Comparison of ENCODE assay signal across 18 mouse cellular contexts in genomic region chr6:34796881-34797280, GRCm38 (mm10). TPM values are rescaled to one million over a fixed set of nuclear protein-coding genes. Genes with fewer than 3 reads are reported as not detected.
DNase-seq lines count a peak whose midpoint lies in the region; ATAC-seq and TF ChIP-seq lines count a peak whose summit lies in the region.
"Had no signal": no experiment of that assay in that cellular context is flagged by ENCODE, and none has a peak within 500 bp of the region (broad histone marks: within the 10 kb centered on the region; RNA-seq: fewer than 3 reads in every experiment).

No protein-coding gene starts in this region.

- H3K9ac ChIP-seq in lung, embryonic 15.5 days = no peak overlapping the region
- H3K9ac ChIP-seq: heart, embryonic 12.5 days; intestine, embryonic 15.5 days; midbrain, embryonic 13.5 days had no signal

- peak; percentile 58 for DNase-seq in adrenal gland, adult 2 months
- no peak for DNase-seq in adrenal gland, adult 8-10 months
- no peak for DNase-seq in lung, adult 2 months
- no peak for DNase-seq in layer of hippocampus, postnatal 10 days (ENCODE audit: low spot score in 2 of 2)
- DNase-seq in embryo, embryonic 10.5 days (ENCODE audit: low spot score) = no peak
- no peak for DNase-seq in forebrain, embryonic 10.5 days (ENCODE audit: extremely low spot score, low spot score)
- DNase-seq: gastrocnemius, postnatal 14 days; kidney, postnatal 14 days; layer of hippocampus, postnatal 36 days; thymus, adult 2 months had no signal

- H3K9me3 ChIP-seq in lung, embryonic 15.5 days = no peaks in the 10 kb centered on the region
- H3K9me3 ChIP-seq in forebrain, embryonic 10.5 days = no peaks in the 10 kb centered on the region
- H3K9me3 ChIP-seq: G1E; heart, embryonic 12.5 days; intestine, embryonic 15.5 days; limb, embryonic 10.5 days; midbrain, embryonic 13.5 days had no signal

- TF ChIP-seq POLR2A in lung, adult 2 months (IDR thresholded peaks at IDR 0.05; ENCODE audit: borderline replicate concordance, extremely low read depth, low read depth, low read length) = no peak

- no peak for ATAC-seq in lung, embryonic 15.5 days (ENCODE audit: borderline replicate concordance, extremely low read depth, low FRiP score, low TSS enrichment)
- ATAC-seq in common myeloid progenitor, adult 5-6 weeks (replicated peaks; ENCODE audit: low read depth, poor library complexity, severe bottlenecking) = peak; percentile 60; the same call in 1 of the 2 replicates
- ATAC-seq: intestine, embryonic 15.5 days; midbrain, embryonic 13.5 days had no signal

- H3K36me3 ChIP-seq in lung, embryonic 15.5 days = no peaks in the 10 kb centered on the region
- H3K36me3 ChIP-seq in forebrain, embryonic 10.5 days (replicated peaks) = no peaks in the 10 kb centered on the region
- H3K36me3 ChIP-seq: G1E; heart, embryonic 12.5 days; intestine, embryonic 15.5 days; limb, embryonic 10.5 days; midbrain, embryonic 13.5 days had no signal

- 64% methylated on average over 3 of the region's 3 CpGs for WGBS in lung, embryonic 15.5 days
- WGBS in lung, adult 2 months = 55% methylated on average over 3 of the region's 3 CpGs
- 83% methylated on average over 3 of the region's 3 CpGs for WGBS in forebrain, embryonic 10.5 days

- H3K4me1 ChIP-seq in lung, embryonic 15.5 days = peaks cover 9% of the 10 kb centered on the region
- no peaks in the 10 kb centered on the region for H3K4me1 ChIP-seq in lung, adult 2 months (ENCODE audit: control insufficient read depth, insufficient read depth, low read length)
- no peaks in the 10 kb centered on the region for H3K4me1 ChIP-seq in forebrain, embryonic 10.5 days
- H3K4me1 ChIP-seq: heart, embryonic 12.5 days; intestine, embryonic 15.5 days; limb, embryonic 10.5 days; midbrain, embryonic 13.5 days had no signal

- peak overlapping the region; percentile 89 for H3K27ac ChIP-seq in lung, embryonic 15.5 days
- H3K27ac ChIP-seq in forebrain, embryonic 10.5 days = no peak overlapping the region
- H3K27ac ChIP-seq: intestine, embryonic 15.5 days; limb, embryonic 10.5 days; midbrain, embryonic 13.5 days had no signal

- TF ChIP-seq CTCF in lung, adult 2 months (IDR thresholded peaks at IDR 0.05; ENCODE audit: insufficient read depth, low read length) = no peak

- H3K27me3 ChIP-seq in lung, embryonic 15.5 days = no peaks in the 10 kb centered on the region
- no peaks in the 10 kb centered on the region for H3K27me3 ChIP-seq in forebrain, embryonic 10.5 days (ENCODE audit: poor library complexity, severe bottlenecking)
- H3K27me3 ChIP-seq: heart, embryonic 12.5 days; intestine, embryonic 15.5 days; midbrain, embryonic 13.5 days had no signal

- H3K4me2 ChIP-seq in lung, embryonic 15.5 days = no peak overlapping the region
- H3K4me2 ChIP-seq: heart, embryonic 12.5 days; intestine, embryonic 15.5 days; midbrain, embryonic 13.5 days had no signal

- no peak overlapping the region for H3K4me3 ChIP-seq in lung, embryonic 15.5 days
- H3K4me3 ChIP-seq in lung, adult 2 months (replicated peaks; ENCODE audit: extremely low read depth, low read depth, low read length) = no peak overlapping the region
- H3K4me3 ChIP-seq in forebrain, embryonic 10.5 days = no peak overlapping the region
- H3K4me3 ChIP-seq: erythroblast, embryonic 14.5 days; heart, embryonic 12.5 days; intestine, embryonic 15.5 days; limb, embryonic 10.5 days; midbrain, embryonic 13.5 days had no signal

RNA-seq across cellular contexts. Expression of gene Agbl3, which starts 16.6 kb away (rescaled TPM):
- total RNA-seq in adrenal gland, adult 2 months (2021) = 10 to 100 TPM; 10.0 to 15.8 TPM
- polyA plus RNA-seq in adrenal gland, adult 2 months (2012; rRNA removed) = 4.2 and 4.9 TPM in 2 replicates
- 10 to 100 TPM; 11.9 to 19.2 (median 14.7) TPM for total RNA-seq in adrenal gland, adult 8-10 months (2022)
- polyA plus RNA-seq in lung, embryonic 15.5 days (2015; fragmentation: Nextera tagmentation; extraction: Ambion mirVana) = 9.2 and 11.4 TPM in 2 replicates
- polyA plus RNA-seq in lung, adult 2 months (2012; rRNA removed) = 3.8 and 5.1 TPM in 2 replicates
- 1.9 and 7.8 TPM in 2 replicates for total RNA-seq in common myeloid progenitor, adult 5-6 weeks (2017)
- total RNA-seq in layer of hippocampus, postnatal 10 days (2021) = 10 to 100 TPM; 19.2 to 21.2 TPM
- 2.4 and 3.0 TPM in 2 replicates for polyA plus RNA-seq in forebrain, embryonic 10.5 days (2016; fragmentation: Nextera tagmentation; extraction: Ambion mirVana)
- polyA plus RNA-seq: G1E had no signal
